Mouse (Mus musculus): Measurements from ENCODE around the gene Lrrc25. TPM values are rescaled to one million over a fixed set of nuclear protein-coding genes. Genes with fewer than 3 reads are reported as not detected.
A peak's percentile ranks its signal among the peaks of the same experiment; 100 is the strongest.

Lrrc25 gene
- total RNA-seq, 2 experiments from 2014 or later = 0.37 to 0.61 TPM

- ATAC-seq (replicated peaks; ENCODE audit: low FRiP score, low TSS enrichment, poor library complexity, severe bottlenecking) = peak; percentile 15; the same call in 1 of the 2 replicates
These were observed 44.3 kb downstream of the Lrrc25 start, which contains the start of gene Pgpep1 for GRCm38 (mm10) chr8:70660273-70660725. TSS of gene Pgpep1 (minus strand) at chr8:70660388.

GRCm38 (mm10) chr8:70663691-70664090 is 47.7 kb downstream of the Lrrc25 start:
- no peak for ATAC-seq (replicated peaks; ENCODE audit: low FRiP score, low TSS enrichment, poor library complexity, severe bottlenecking)

- ATAC-seq (replicated peaks; ENCODE audit: low FRiP score, low TSS enrichment, poor library complexity, severe bottlenecking) = no peak
These were observed 48.7 kb downstream of the Lrrc25 start for GRCm38 (mm10) chr8:70664631-70665030.

GRCm38 (mm10) chr8:70665599-70665998 is 49.6 kb downstream of the Lrrc25 start:
- no peak for ATAC-seq (replicated peaks; ENCODE audit: low FRiP score, low TSS enrichment, poor library complexity, severe bottlenecking)

- ATAC-seq (replicated peaks; ENCODE audit: low FRiP score, low TSS enrichment, poor library complexity, severe bottlenecking) = peak; percentile 83
These were observed 51.1 kb downstream of the Lrrc25 start for GRCm38 (mm10) chr8:70667071-70667470.

Other genes with a start within 250 kb of the Lrrc25 start
- 0.15 and 1.2 TPM in 2 replicates for gene Comp, start 242.6 kb upstream of the Lrrc25 start, total RNA-seq (2014; fragmentation: Nextera tagmentation)
- 2.3 TPM in 1 of 2 replicates, not detected in the other for gene Comp, start 242.6 kb upstream of the Lrrc25 start, total RNA-seq (2017)
- gene Crtc1, start 176.6 kb upstream of the Lrrc25 start, total RNA-seq (2014; fragmentation: Nextera tagmentation) = 15.6 and 21.7 TPM in 2 replicates
- gene Crtc1, start 176.6 kb upstream of the Lrrc25 start, total RNA-seq (2017) = 1.1 and 1.3 TPM in 2 replicates
- 8.4 and 9.5 TPM in 2 replicates for gene Klhl26, start 139.2 kb upstream of the Lrrc25 start, total RNA-seq (2014; fragmentation: Nextera tagmentation)
- 6.0 and 8.2 TPM in 2 replicates for gene Klhl26, start 139.2 kb upstream of the Lrrc25 start, total RNA-seq (2017)
- not detected in 2 replicates for gene Tmem59l, start 128.8 kb upstream of the Lrrc25 start, total RNA-seq (2014; fragmentation: Nextera tagmentation)
- not detected in 2 replicates for gene Tmem59l, start 128.8 kb upstream of the Lrrc25 start, total RNA-seq (2017)
- gene Crlf1, start 123.0 kb upstream of the Lrrc25 start, total RNA-seq (2014; fragmentation: Nextera tagmentation) = 0.30 and 2.3 TPM in 2 replicates
- gene Crlf1, start 123.0 kb upstream of the Lrrc25 start, total RNA-seq (2017) = not detected in 2 replicates
- 53.5 and 57.0 TPM in 2 replicates for gene Rex1bd, start 109.4 kb upstream of the Lrrc25 start, total RNA-seq (2014; fragmentation: Nextera tagmentation)
- 25.8 and 48.7 TPM in 2 replicates for gene Rex1bd, start 109.4 kb upstream of the Lrrc25 start, total RNA-seq (2017)
- 2,751 and 3,393 TPM in 2 replicates for gene Uba52, start 105.4 kb upstream of the Lrrc25 start, total RNA-seq (2014; fragmentation: Nextera tagmentation)
- 4,463 and 5,230 TPM in 2 replicates for gene Uba52, start 105.4 kb upstream of the Lrrc25 start, total RNA-seq (2017)
- 140 and 265 TPM in 2 replicates for gene Fkbp8, start 88.4 kb upstream of the Lrrc25 start, total RNA-seq (2014; fragmentation: Nextera tagmentation)
- gene Fkbp8, start 88.4 kb upstream of the Lrrc25 start, total RNA-seq (2017) = 172 and 176 TPM in 2 replicates
- gene Kxd1, start 88.2 kb upstream of the Lrrc25 start, total RNA-seq (2014; fragmentation: Nextera tagmentation) = 78.1 and 81.8 TPM in 2 replicates
- gene Kxd1, start 88.2 kb upstream of the Lrrc25 start, total RNA-seq (2017) = 65.5 and 93.7 TPM in 2 replicates
- gene Ell, start 76.7 kb upstream of the Lrrc25 start, total RNA-seq (2014; fragmentation: Nextera tagmentation) = 14.7 and 22.0 TPM in 2 replicates
- 7.9 and 10.7 TPM in 2 replicates for gene Ell, start 76.7 kb upstream of the Lrrc25 start, total RNA-seq (2017)
- 74.1 and 91.0 TPM in 2 replicates for gene Isyna1, start 21.8 kb upstream of the Lrrc25 start, total RNA-seq (2014; fragmentation: Nextera tagmentation)
- gene Isyna1, start 21.8 kb upstream of the Lrrc25 start, total RNA-seq (2017) = 36.5 and 51.5 TPM in 2 replicates
- gene Ssbp4, start 7.3 kb upstream of the Lrrc25 start, total RNA-seq (2014; fragmentation: Nextera tagmentation) = 39.7 and 83.5 TPM in 2 replicates
- 77.5 and 98.5 TPM in 2 replicates for gene Ssbp4, start 7.3 kb upstream of the Lrrc25 start, total RNA-seq (2017)
- not detected in 2 replicates for gene Gdf15, start 16.3 kb downstream of the Lrrc25 start, total RNA-seq (2014; fragmentation: Nextera tagmentation)
- not detected in 2 replicates for gene Gdf15, start 16.3 kb downstream of the Lrrc25 start, total RNA-seq (2017)
- 6.3 and 8.8 TPM in 2 replicates for gene Pgpep1, start 44.2 kb downstream of the Lrrc25 start, total RNA-seq (2014; fragmentation: Nextera tagmentation)
- gene Pgpep1, start 44.2 kb downstream of the Lrrc25 start, total RNA-seq (2017) = 4.6 and 5.1 TPM in 2 replicates
- gene Lsm4, start 57.1 kb downstream of the Lrrc25 start, total RNA-seq (2014; fragmentation: Nextera tagmentation) = 286 and 287 TPM in 2 replicates
- 240 and 290 TPM in 2 replicates for gene Lsm4, start 57.1 kb downstream of the Lrrc25 start, total RNA-seq (2017)
- 18.8 and 34.4 TPM in 2 replicates for gene Jund, start 82.8 kb downstream of the Lrrc25 start, total RNA-seq (2014; fragmentation: Nextera tagmentation)
- gene Jund, start 82.8 kb downstream of the Lrrc25 start, total RNA-seq (2017) = 44.8 and 48.7 TPM in 2 replicates
- gene Iqcn, start 87.3 kb downstream of the Lrrc25 start, total RNA-seq (2014; fragmentation: Nextera tagmentation) = not detected in 2 replicates
- not detected in 2 replicates for gene Iqcn, start 87.3 kb downstream of the Lrrc25 start, total RNA-seq (2017)
- gene Gm3336, start 102.4 kb downstream of the Lrrc25 start, total RNA-seq (2014; fragmentation: Nextera tagmentation) = not detected in 2 replicates
- not detected in 2 replicates for gene Gm3336, start 102.4 kb downstream of the Lrrc25 start, total RNA-seq (2017)
- gene Pde4c, start 107.6 kb downstream of the Lrrc25 start, total RNA-seq (2014; fragmentation: Nextera tagmentation) = 0.28 TPM in 1 of 2 replicates, not detected in the other
- not detected in 2 replicates for gene Pde4c, start 107.6 kb downstream of the Lrrc25 start, total RNA-seq (2017)
- gene Rab3a, start 138.5 kb downstream of the Lrrc25 start, total RNA-seq (2014; fragmentation: Nextera tagmentation) = 1.8 and 7.0 TPM in 2 replicates
- gene Rab3a, start 138.5 kb downstream of the Lrrc25 start, total RNA-seq (2017) = 1.2 and 2.8 TPM in 2 replicates
- gene Mpv17l2, start 144.8 kb downstream of the Lrrc25 start, total RNA-seq (2014; fragmentation: Nextera tagmentation) = 58.3 and 111 TPM in 2 replicates
- 4.3 and 17.6 TPM in 2 replicates for gene Mpv17l2, start 144.8 kb downstream of the Lrrc25 start, total RNA-seq (2017)
- gene Pik3r2, start 160.6 kb downstream of the Lrrc25 start, total RNA-seq (2014; fragmentation: Nextera tagmentation) = 30.7 and 51.4 TPM in 2 replicates
- gene Pik3r2, start 160.6 kb downstream of the Lrrc25 start, total RNA-seq (2017) = 29.2 and 33.9 TPM in 2 replicates
- gene Mast3, start 188.9 kb downstream of the Lrrc25 start, total RNA-seq (2014; fragmentation: Nextera tagmentation) = 44.0 and 54.3 TPM in 2 replicates
- 6.2 and 7.3 TPM in 2 replicates for gene Mast3, start 188.9 kb downstream of the Lrrc25 start, total RNA-seq (2017)
- 0.31 and 0.79 TPM in 2 replicates for gene Il12rb1, start 192.3 kb downstream of the Lrrc25 start, total RNA-seq (2014; fragmentation: Nextera tagmentation)
- gene Il12rb1, start 192.3 kb downstream of the Lrrc25 start, total RNA-seq (2017) = 1.6 and 2.0 TPM in 2 replicates
- gene Arrdc2, start 223.6 kb downstream of the Lrrc25 start, total RNA-seq (2014; fragmentation: Nextera tagmentation) = 27.6 and 29.1 TPM in 2 replicates
- gene Arrdc2, start 223.6 kb downstream of the Lrrc25 start, total RNA-seq (2017) = 8.0 and 11.8 TPM in 2 replicates
- gene Kcnn1, start 247.1 kb downstream of the Lrrc25 start, total RNA-seq (2014; fragmentation: Nextera tagmentation) = 0.32 TPM in 1 of 2 replicates, not detected in the other
- gene Kcnn1, start 247.1 kb downstream of the Lrrc25 start, total RNA-seq (2017) = 2.9 TPM in 1 of 2 replicates, not detected in the other